Mouse (Mus musculus) heart, postnatal 4 days (tissue): Measurements from ENCODE around the gene Tmem184b. TPM values are rescaled to one million over a fixed set of nuclear protein-coding genes. Genes with fewer than 3 reads are reported as not detected.

ENCODE experiments used
- DNase-seq: peaks from one replicate; pipeline ENCODE4 v3.0.0; 2021
- total RNA-seq, 2 experiments: library from RNA; stranded (reverse); gene quantifications; 2 replicates each; pipeline ENCODE4 v1.2.3; 2021

Tmem184b gene
- total RNA-seq, result 10 to 100 TPM; 68.1 to 73.4 TPM

DNA sequence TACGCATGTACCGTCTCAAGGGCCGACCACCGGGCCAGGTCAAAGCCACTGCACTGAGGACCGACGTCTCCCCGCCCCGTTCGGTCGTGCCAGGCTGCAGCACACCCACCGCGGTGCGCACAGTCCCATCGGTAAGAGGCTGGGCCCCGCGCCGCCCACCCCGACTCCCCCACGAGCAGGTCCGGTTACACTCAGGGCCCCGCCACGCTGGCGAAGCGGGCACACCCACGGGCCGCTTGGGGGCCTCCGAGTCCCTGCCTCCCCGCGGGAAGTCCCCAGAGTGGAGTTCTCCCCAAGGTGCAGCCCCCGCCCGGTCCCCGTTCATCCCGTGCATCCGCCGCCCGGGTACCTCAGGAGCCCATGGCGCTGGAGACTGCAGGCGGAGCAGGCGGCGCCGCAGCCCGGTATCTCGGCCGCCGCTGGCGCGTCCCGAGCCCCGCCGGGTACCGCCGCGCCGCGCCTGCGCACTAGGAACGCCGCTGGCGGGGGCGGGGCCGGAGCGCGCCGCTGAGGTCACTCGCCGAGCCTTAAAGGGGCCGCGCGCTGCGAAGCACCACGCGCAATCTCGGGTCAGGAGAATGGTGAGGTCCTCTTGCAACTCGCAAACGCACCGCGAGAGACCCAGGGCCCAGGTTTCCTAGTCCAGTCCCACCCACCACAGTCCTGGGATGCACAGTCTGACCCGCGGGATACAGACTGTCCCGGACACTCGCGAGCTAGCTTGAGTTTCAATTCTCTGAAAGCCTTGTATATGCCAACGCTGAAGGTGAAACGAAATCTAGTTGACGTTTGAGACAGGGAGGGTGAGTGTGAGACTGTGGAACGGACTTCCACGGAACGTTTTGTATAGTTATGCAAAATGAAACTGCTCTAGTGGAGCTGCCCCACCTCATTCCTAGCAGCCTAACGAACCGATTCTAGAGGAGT is at the start of gene Tmem184b:
TSS of gene Tmem184b (minus strand) at position 734 of the 927 bp plus-strand sequence.
- DNase-seq, result peak; percentile 91

DNA sequence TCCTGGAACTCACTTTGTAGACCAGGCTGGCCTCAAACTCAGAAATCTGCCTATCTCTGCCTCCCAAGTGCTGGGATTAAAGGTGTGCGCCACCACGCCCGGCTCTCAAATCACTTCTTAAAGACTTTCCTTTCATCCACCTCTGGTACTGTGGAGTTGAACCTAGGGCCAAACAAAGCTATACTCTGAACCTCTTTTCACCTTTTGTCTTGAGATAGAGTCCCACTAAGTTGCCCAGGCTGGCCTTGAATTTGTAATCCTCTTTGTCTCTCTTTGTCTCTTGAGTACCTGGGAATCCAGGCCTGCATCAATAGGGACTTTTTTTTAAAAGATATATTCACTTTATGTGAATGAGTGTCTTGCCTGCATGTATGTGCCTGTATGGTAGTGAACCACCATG is 44.7 kb upstream of the Tmem184b start:
- DNase-seq, result no peak

DNA sequence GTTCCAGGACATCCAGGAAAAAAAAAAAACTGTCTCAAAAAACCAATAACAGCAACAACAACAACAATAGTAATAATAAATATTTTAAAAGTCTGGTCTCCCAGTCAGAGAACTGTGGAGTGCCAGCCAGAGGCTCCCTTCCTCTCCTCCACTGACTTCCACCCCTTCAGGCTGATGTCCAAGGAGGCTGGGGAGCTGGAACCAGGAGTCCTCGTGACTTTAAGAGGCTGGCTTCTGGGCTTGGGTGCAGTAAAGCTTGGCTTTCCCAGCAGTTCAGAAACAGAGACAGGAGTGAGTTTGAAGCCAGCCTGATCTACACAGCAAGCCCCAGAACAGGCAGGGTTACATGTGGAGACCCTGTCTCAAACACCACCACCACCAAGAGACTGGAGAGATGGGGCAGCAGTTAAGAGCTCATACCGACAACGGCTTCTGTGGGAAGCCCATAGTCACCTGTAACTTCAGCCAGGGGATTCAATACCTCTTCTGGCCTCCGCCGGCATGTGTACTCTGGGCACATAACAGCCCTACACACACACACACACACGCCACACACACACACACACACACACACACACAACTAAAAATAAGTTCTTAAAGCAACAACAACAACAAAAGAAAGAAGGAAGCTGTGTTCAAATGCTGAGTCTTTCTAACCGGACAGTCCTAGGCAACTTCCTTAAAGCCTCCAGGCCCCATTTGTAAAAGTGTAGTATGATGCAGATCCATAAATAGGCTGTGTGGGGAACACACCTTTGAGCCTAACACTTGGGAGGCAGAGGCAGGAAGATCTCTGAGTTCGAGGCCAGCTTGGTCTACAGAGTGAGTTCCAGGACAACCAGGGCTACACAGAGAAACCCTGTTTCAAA is 42.7 kb upstream of the Tmem184b start:
- DNase-seq, result no peak

DNA sequence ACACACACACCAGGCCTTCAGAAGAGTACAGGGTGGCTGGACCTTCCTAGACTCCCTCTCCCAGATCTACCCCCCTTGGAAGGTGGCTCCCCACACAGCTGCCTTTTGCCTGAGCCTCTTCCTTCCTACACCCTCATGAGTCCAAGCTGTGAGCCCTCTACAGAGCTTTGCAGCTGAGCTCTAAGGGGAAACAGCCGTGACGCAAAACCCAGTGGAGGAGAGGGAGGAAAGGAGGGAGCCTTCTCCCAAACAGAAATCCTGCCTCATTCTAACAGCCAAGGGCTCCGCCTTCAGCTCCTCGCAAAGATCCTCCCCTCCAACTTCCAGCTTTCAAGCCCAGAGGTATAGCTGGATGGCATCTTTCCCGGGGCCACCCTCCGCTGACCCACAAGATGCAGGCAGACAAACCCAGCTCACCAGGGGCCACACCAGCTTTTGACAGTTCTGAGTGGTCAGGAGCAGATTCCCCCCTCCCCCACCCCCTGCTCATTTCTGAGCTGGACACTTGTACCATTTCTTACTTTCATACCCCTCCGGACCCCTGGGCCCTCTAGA is 40.6 kb upstream of the Tmem184b start:
- DNase-seq, result no peak

DNA sequence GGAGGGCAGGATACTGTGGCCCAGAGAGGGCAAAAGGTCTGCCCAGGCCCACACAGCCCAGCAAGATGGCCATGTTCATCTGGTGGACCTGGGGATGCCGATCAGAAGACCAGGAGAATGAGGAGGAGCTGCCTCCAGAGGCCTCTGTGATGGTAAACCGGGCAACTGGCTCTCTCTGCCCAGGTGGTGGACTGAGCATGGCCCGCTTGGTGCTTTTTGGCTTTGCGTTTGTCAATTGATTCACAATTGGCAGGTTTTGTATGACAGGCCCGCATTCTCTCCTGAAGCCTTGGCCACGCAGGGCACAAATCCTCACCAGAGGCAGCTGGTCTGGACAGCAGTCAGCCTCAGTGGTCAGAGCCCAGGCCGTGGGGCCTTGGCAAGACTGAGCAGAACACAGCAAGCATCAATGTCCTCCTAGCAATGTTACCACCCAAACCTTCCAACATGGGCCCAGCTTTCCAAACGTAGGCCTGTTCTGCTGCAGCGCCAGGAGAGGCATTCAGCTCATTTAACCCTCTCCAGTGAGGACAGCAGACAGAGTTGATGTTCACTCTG is 39.7 kb upstream of the Tmem184b start:
- DNase-seq, result no peak

DNA sequence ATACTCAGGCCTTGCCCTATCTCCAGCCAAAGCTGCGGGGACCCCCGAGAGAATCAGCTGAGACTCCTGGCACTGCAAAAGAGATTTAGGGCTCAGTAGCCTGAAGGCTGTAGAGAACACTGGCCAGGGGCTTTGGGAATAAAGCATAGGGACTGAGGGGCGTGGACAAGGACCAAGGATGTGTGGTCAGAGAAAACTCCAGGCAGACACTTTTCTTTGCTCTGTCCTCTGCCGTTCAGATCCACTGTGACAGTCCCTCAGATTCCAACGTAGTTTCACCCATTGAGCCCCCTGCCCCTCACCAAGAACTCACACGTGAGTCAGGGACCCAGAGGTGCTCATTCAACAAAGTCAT is 38.9 kb upstream of the Tmem184b start:
- no peak for DNase-seq

DNA sequence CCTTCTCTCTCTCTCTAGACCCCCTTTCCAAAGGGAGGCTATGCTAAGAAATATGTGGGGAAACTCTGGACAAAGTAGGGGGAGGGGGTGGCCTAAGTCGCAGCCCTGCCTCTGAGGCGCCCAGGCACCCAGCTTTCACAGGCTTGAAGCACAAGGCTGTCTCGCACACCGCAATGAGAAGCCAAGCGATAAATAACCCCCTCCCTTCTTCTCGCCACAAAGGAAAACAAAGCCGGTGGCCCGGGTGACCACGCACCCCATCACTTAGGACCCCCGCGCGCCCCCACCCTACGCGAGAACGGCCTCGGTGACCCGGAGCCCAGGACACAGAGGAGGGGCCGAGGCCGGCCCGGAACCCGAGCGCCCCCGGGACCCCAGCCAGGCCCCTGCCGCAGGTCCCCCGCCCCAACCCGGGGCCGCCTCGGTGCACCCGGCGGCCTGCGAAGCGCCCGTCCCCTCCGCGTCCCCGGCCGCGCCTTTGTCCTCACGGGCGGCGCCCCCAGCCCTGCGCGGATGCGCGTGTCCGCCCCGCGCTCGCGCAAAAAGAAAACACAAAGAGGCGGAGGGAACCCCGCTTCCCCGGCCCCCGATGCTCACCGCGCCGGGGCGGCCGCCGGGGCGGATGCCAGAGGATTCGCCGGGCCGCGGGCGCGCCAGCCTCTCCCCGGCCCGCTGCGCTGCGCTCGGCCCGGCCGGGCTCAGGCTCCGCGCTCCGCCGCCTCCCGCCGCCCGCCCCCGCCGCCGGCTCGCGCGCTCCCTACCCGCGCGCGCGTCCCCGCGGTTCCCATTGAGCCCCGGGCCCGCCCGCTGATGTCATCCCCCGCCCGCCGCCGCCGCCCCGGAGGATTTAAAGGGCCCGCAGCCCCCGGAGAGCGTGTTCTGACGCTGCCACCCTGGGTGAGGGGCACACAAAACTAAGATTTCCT is 38.2 kb upstream of the Tmem184b start:
- DNase-seq, result peak; percentile 87

DNA sequence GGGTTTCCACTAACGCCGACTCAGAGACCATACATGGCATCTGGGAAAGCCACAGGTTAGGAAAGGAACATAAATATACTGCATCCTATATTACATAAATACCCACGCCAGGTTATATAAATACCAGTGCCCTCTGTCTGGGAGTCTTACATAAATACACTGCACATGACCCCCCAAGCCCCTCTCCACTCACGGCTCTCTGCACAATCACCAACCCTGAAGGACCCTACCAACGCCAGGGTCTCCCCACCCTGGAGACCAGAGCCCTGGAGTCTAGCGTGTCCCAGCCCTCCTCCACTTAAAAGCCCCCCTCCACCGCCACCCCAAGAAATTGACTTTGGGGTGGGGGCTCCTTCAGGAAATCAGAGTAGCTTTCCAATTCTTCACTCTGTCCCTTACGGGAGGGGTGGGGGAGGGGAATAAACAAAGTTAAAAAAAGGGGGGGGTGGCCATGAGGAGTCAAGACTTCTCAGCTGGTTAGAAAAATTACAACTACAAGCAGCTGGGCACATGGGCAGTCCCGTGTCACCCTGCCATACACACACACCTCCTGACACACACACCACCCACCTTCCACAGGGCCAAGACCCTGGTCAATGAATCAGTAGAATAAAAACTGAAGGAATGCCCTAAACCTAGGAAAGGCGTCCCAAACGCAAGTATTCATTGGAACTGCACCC is 37.4 kb upstream of the Tmem184b start:
- DNase-seq, result no peak

DNA sequence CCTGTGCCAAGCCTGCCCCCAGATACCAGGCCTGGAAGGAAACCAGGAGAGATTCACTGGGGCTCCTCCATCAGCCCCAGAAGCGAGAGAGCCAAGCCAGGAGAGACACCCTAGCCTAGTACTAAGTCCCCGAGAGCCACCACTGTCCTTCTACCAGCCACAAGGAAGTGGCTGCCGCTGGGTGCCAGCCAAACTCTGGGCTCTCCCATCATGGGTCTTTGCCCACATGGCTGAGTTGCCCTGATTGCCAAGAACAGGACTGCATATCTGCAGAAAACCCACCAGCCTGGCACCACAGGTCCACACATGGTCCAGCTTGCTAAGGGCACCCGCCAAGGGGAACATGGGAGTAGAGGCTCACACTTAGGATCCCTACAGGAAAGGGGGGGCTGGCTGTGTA is 36.9 kb upstream of the Tmem184b start:
- DNase-seq, result peak; percentile 78

DNA sequence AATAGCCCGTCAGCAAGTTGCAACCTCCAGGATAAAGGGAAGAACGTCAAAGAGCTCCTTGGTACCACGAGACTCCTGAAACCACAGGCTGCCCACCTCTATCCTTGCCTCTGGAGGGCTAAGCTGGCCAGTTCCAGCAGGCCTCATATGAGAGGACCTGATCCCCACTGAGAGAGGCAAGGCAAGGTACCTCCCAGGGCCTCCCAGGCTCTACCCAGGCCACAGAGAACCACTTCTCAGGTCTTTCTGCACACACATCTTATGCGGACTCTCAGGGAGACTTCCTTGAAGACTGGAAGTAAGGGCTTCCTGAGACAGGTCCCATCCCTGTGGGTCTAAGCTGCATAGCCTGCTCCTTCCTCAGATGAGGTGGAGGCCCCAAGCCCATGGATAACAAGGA is 36.0 kb upstream of the Tmem184b start:
- DNase-seq, result no peak

DNA sequence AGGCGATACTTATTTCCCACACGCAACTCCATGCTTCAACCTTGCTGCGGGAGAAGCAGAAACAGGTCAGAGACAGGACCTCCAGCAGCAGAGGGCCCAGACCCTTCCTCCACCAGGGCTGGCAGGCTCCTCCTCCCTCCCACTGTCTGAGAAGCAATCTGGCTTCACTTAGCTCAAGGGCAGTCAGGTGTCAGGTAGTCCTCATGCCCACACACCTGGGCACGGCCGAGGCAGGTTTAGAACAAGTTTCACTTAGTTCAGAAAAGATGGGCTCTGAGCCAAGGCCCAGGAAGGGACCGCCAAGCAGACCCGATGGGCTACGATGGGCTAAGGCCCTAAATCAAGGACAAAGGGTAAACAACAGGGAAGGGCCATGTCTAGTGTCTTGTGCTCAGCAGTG is 35.4 kb upstream of the Tmem184b start:
- DNase-seq, result no peak

DNA sequence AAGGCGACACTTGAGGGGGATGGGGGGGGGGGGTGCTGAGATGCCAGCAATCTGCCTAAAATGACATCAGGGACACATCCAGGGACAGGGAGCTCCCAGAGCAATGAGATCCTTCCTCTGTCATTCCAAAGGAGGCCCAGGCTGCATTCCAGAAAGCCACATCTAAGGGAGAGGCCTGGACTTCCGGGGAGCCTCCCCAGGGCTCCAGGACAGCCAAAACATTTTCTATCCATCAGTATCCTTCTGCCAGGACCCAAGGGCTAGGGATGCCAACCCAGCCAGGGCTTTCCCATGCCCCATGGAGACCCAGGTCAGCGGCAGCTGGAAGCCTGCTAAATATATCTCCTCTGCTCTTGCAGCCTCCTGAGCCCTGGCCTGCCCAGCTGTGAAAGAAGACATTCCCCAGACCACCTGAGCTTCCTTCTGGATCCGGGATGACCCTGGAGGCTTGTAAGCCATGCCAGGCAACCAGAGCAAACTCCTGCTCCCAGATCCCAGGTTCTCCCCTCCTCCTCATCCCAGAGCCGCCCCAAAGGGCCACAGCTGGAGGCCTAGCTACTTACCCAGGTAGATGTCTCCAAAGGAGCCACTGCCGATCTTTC is 34.9 kb upstream of the Tmem184b start:
- DNase-seq, result no peak

DNA sequence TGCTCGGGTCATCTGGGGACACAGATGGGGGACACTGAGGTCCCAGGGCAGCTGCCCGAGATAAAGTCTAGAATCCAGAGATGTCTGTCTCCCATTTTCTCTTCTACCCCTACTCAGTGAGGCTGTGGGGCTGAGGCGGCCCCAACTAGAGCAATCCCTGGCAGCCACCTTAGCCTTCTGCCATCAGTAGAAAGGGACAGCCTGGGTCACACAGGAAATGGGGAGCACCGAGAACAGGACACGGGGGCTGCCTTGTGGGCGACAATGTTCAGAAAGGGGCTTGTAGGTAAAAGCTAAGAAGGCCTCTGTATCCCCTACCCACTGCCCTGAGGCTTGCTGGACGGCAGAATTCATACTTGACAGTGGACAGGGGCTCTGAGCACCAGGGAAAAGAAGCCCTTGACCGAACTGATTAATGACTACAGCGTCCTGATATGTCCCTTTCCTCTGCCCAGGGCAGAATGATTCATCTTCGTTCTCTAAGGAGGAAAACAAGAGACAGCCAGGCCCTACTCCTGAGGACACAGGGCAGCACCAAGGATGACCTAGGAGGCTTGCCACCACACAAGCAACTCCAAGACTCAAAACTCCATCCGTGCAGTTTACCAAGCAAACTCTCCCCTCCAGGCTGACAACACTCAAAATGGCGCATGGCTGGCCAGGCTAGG is 34.3 kb upstream of the Tmem184b start:
- no peak for DNase-seq

DNA sequence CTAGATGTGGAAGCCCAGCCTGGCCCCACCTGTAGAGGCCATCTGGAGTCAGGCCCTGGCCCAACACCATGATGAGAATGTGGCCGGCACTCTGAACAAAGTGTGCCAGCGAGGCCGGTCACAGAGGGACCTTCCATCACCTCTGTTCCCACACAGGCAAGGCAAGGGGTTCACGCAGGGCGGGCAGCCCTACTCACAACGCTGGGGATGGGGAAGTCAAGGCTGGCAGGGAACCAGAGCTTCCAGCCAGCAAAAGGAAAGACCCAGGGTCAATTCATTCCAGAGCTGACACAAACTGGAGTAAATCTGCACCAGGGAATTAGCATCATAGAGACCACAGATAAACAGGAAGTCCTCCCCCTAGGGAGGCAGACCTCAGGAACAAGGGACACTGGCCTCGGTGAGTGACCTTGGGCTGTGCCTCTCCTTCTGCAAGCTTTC is 33.1 kb upstream of the Tmem184b start:
- DNase-seq, result no peak

DNA sequence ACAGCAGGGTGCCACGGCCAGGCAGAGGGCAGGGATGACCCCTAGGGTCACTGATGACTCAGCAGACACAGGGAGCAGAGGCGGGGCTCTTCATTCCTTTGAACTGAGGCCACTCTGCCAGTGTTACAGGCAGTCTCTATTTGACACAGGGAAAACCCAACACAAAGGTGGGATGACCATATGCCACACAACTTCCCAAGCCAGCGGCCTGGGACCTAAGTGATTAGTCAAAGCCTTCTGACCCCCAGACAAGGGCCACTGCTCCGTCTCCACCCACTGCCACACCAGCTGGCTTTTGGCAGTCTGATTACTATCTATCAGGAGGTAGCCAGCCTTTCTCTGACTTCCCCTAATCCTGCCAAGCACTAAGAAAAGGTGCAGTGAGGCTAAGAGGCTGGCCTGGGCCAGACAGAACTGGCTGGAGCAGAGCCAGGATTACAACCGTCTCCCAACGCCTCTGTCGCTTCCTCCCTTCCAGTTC is 31.9 kb upstream of the Tmem184b start:
- peak; percentile 70 for DNase-seq

DNA sequence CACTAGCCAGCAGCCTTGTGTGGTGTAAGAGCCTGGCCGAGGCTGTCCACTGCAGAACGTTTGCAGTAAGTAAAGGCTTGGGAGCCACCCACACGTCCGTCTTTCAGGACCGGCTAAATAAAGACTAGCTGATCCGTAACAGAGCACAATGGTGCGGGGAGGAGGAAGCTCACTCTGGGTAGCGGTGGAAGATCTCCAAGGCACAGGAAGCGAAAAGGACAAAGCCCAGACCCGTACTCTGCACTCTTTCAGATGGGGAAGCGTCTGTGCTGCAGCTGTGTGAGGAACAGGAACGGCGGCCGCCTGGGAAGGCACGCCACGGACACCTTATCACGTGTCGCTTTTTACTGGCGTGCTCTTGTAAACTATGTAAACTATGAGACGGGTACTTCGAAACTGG is 29.5 kb upstream of the Tmem184b start:
- DNase-seq, result peak; percentile 65

DNA sequence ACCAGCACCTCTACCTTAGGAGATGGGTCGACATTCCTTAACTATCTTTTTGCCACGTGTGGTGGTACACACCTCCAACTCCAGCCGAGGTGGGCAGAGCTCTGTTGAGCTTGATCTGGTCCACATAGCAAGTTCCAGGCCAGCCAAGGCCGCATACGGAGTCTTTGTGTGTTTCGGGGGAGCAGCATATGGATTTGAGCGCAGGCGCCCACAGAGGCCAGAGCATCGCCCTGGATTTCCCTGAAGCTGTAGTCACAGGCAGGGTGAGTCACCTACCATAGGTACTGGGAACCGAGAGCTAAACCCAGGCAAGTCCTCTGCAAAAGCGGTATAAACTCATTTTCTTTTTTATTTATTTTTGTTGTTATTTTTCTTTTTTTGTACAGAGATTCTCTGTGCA is 29.0 kb upstream of the Tmem184b start:
- no peak for DNase-seq

DNA sequence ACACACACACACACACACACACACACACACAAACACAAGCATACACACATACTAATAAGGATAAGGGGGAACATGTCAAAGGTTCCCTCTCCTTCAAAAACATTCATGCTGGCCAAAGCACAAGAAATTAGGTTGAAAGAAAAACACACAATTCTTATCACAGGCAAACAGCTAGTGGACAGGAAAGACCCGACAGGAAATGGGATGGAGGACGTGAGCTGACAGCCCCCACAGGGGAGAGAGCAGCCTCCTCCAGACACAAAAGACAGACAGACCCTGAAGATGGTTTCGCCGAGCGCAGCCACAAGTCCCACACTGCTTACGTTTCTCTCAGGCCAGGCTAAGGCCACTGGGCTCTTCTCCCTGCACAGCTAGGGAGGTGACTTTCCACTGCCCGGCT is 28.6 kb upstream of the Tmem184b start:
- peak; percentile 44 for DNase-seq

DNA sequence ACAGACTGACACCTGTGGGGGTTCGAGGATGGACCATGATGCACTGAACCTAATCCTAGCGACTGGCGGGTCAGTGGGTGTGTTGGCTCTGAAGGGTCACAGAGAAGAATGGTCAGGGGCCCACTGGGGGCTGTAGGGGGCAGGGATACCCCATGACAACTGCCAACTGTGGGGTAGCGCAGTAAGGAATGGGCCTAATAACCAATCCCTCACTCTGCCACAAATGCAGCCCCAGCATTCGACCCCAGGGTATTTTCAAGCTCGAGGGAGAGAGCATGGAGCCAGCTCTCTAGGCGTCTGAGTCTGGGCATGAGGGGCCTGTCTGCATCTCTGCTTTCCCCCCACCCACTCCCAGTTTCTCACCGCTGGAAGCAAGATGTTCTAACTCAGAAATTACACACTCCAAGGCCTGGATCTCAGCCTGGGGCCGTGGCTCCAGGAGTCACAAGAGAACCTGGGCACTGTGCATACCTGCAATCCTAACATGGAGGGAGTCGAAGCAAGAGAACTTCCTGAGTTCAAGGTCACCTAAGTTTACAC is 27.2 kb upstream of the Tmem184b start:
- no peak for DNase-seq

DNA sequence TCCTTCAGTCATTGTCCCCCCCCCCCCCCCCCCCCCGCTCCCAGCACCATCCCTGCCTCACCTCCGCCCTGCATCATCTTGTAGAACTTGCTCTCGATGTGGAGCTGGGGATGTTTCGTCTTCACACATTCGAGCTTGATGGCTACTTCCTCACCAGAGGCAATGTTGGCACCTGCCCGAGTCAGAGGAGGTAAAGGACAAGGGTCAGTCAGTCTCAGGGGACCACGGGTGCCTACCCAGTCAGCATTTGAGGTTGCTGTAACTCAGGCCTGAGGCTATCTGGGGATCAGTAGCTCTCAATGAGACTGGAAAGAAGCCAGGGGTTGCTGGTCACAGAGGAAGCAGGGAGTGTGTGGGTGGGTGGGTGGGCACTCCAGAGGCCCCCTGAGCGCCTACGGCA is 26.6 kb upstream of the Tmem184b start:
- no peak for DNase-seq
